Mouse (Mus musculus): Measurements from ENCODE around the gene Unc119b.
"Not testable (repeated sequence)": the region's sequence is repeated elsewhere in the genome, so short reads cannot be mapped to it uniquely, and the experiment has no call there.

Gene Unc119b

GRCm38 (mm10) chr5:115089592-115090268 lies 45.0 kb downstream of the Unc119b start:
- no peak for DNase-seq (ENCODE audit: low spot score)

GRCm38 (mm10) chr5:115085675-115086074 lies 49.1 kb downstream of the Unc119b start:
- DNase-seq (ENCODE audit: low spot score) = no peak

- no peak for DNase-seq (ENCODE audit: low spot score)
These were observed 51.3 kb downstream of the Unc119b start for GRCm38 (mm10) chr5:115083492-115083891.

GRCm38 (mm10) chr5:115081636-115082035 lies 53.1 kb downstream of the Unc119b start:
- no peak for DNase-seq (ENCODE audit: low spot score)

GRCm38 (mm10) chr5:115076144-115076901 lies 58.5 kb downstream of the Unc119b start:
- peak; percentile 56 for DNase-seq (ENCODE audit: low spot score)

- DNase-seq (ENCODE audit: low spot score) = no peak
These were observed 60.0 kb downstream of the Unc119b start for GRCm38 (mm10) chr5:115074749-115075148.

- DNase-seq (ENCODE audit: low spot score) = not testable (repeated sequence)
These were observed 61.5 kb downstream of the Unc119b start for GRCm38 (mm10) chr5:115073306-115073705.
